Mouse (Mus musculus): ENCODE data around the gene Tdrd12. TPM values are rescaled to one million over a fixed set of nuclear protein-coding genes. Genes with fewer than 3 reads are reported as not detected.

The Tdrd12 gene
- polyA plus RNA-seq, 1 experiment from 2014 or later: not detected

- no peak for DNase-seq (ENCODE audit: low spot score)
- H3K36me3 ChIP-seq: no peaks in the 10 kb centered on the region
- H3K27ac ChIP-seq: no peak overlapping the region
- H3K4me3 ChIP-seq: no peak overlapping the region
- H3K4me1 ChIP-seq (replicated peaks): no peaks in the 10 kb centered on the region
- WGBS: 84% methylated on average over 4 of the region's 4 CpGs
- H3K27me3 ChIP-seq (ENCODE audit: insufficient read depth, poor library complexity, severe bottlenecking): no peaks in the 10 kb centered on the region
- H3K9me3 ChIP-seq: no peaks in the 10 kb centered on the region
Measured at GRCm38 (mm10) chr7:35460971-35461370, 76.6 kb downstream of the Tdrd12 start.

- no peak overlapping the region for H3K27ac ChIP-seq
- WGBS: 80% methylated on average over 4 of the region's 4 CpGs
- DNase-seq (ENCODE audit: low spot score): no peak
Measured at GRCm38 (mm10) chr7:35456091-35456814, 81.3 kb downstream of the Tdrd12 start.

DNA sequence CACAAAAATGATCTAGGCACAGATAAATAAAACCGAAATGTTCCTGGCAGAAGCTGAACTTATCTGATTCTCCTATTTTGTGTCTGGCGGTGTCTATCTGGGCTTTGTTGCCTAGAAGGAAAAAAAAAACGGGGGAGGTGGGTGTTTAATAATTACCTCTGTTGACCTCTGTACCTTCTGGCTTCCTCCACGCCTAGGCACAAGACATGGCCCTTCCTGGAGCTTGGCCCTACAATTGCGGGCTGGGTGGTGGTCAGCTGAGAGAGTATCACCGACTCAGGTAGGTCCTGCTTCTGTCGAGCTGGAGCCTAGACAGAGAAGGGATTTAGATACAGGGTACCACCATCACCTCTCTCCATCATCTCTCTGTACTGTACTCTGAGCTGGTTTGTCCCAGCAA, 88.7 kb downstream of the Tdrd12 start:
- Histone ChIP-seq H3K27ac (no peak overlapping the region), H3K9me3 (no peaks in the 10 kb centered on the region), H3K4me3 (no peak overlapping the region), H3K36me3 (no peaks in the 10 kb centered on the region), H3K27me3 (ENCODE audit: insufficient read depth, poor library complexity, severe bottlenecking) (no peaks in the 10 kb centered on the region), H3K4me1 (replicated peaks) (peaks cover 15% of the 10 kb centered on the region)
- 75% methylated on average over 7 of the region's 7 CpGs for WGBS
- no peak for DNase-seq (ENCODE audit: low spot score)

More at GRCm38 (mm10) chr7:35456091-35456814, 81.3 kb downstream of the Tdrd12 start:
- no peaks in the 10 kb centered on the region for H3K27me3 ChIP-seq (ENCODE audit: insufficient read depth, poor library complexity, severe bottlenecking)
- no peaks in the 10 kb centered on the region for H3K4me1 ChIP-seq (replicated peaks)
- no peaks in the 10 kb centered on the region for H3K9me3 ChIP-seq
- H3K36me3 ChIP-seq: no peaks in the 10 kb centered on the region
- no peak overlapping the region for H3K4me3 ChIP-seq

DNA sequence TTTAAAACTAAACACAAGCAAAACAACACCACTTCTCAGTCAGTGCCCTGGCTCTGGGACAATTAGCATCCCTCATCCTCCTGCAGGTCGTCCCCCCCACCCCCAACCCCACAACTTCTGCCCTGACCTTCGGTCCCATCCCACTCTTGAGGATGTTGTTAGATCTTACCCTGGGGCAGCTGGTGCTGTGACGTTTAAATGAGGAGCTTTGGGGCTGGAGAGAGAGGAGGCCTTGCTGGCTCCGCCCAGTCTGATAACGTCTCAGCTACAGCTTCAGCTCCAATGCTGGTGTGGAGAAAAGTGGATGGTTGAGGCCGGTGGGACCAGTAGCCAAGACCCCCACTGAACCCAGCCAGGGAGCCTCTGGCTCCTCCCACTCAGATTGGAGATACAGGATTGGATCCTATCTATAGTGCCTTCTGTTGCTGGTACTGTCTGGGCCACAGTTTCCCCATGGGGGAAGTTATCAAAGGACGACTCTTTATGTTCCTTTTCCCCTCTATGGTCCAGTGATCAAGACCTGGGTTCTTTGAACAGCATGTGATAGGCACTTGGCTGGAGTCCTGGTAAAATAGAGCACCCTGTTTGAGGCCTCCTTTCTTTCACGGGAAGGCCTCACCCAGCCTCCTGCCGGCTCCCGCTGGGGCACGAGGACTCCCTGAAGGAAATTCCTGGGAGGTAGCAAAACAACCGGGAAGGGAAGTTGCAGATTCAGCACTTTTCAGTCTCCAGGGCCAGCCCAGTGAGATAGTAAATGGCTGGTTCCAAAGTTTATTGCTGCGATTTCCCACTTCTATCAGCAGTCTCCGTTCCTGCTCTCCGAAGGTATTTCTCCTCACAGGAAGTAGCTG, 89.3 kb downstream of the Tdrd12 start, which contains the start of gene Slc7a9:
Gene Slc7a9 (plus strand): TSS at position 801 of the 851 bp plus-strand sequence.
- Histone ChIP-seq H3K27me3 (ENCODE audit: insufficient read depth, poor library complexity, severe bottlenecking) (no peaks in the 10 kb centered on the region), H3K27ac (peak within 1 kb of the TSS; percentile 53; the same call in 1 of the 2 replicates), H3K4me1 (replicated peaks) (peaks cover 15% of the 10 kb centered on the region), H3K36me3 (no peaks in the 10 kb centered on the region), H3K4me3 (no peak within 1 kb of the TSS), H3K9me3 (no peaks in the 10 kb centered on the region)
- WGBS: 26% methylated on average over 15 of the region's 15 CpGs
- DNase-seq (ENCODE audit: low spot score): peak; percentile 13

GRCm38 (mm10) chr7:35447501-35447900, 90.0 kb downstream of the Tdrd12 start:
- DNase-seq (ENCODE audit: low spot score): no peak
- no peak overlapping the region for H3K4me3 ChIP-seq
- no peaks in the 10 kb centered on the region for H3K36me3 ChIP-seq
- 31% methylated on average over 4 of the region's 4 CpGs for WGBS
- H3K27ac ChIP-seq: 0 out of 2 replicates have a peak overlapping the region, but pooled peaks have one; percentile 53
- H3K27me3 ChIP-seq (ENCODE audit: insufficient read depth, poor library complexity, severe bottlenecking): no peaks in the 10 kb centered on the region
- peaks cover 15% of the 10 kb centered on the region for H3K4me1 ChIP-seq (replicated peaks)
- no peaks in the 10 kb centered on the region for H3K9me3 ChIP-seq

DNA sequence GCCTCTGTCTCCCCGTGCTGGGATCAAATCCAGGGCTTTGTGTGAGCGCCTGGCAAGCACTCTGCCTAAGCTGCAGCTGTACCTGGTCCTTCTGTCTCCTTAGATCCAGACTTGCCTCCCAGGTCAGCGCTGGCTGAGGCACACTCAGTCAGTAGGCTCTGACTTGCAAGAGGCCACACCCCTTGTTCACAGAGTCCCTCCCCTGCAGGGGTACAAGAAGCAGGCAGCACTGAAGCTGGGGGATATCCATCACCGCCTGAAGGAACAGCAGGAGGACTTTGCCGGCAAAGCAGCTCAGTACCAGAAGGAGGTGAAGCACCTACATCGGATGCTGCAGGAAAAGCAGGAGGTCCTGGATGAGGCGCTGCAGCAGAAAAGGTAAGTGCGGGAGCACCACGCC, 102.3 kb downstream of the Tdrd12 start:
- no peak for DNase-seq (ENCODE audit: low spot score)
- Histone ChIP-seq H3K4me1 (replicated peaks) (no peaks in the 10 kb centered on the region), H3K27ac (no peak overlapping the region), H3K4me3 (no peak overlapping the region), H3K27me3 (ENCODE audit: insufficient read depth, poor library complexity, severe bottlenecking) (no peaks in the 10 kb centered on the region), H3K36me3 (peaks cover 99% of the 10 kb centered on the region), H3K9me3 (no peaks in the 10 kb centered on the region)
- 80% methylated on average over 9 of the region's 9 CpGs for WGBS

DNA sequence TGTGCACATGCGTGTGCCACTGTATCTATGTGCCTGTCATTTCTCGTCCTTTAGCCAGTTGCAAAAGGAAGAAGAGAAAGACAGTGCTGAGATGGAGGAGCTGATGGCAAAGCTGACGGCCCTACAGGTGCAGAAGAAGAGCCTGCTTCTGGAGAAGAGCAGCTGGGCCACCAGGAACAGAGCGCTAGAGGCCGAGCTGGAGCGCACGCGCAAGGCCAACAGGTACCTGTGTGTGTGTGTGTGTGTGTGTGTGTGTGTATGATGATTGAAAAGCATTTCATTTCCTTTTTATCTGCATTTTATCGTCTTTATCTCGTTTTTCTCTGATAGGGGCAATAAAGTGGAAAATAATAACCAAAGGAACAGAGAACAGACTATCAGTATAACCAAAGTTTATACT, 109.4 kb downstream of the Tdrd12 start:
- Histone ChIP-seq H3K36me3 (peaks cover 89% of the 10 kb centered on the region), H3K4me3 (no peak overlapping the region), H3K27ac (no peak overlapping the region), H3K27me3 (ENCODE audit: insufficient read depth, poor library complexity, severe bottlenecking) (no peaks in the 10 kb centered on the region), H3K9me3 (no peaks in the 10 kb centered on the region), H3K4me1 (replicated peaks) (no peaks in the 10 kb centered on the region)
- DNase-seq (ENCODE audit: low spot score): no peak
- 94% methylated on average over 10 of the region's 10 CpGs for WGBS

GRCm38 (mm10) chr7:35423071-35423470, 114.5 kb downstream of the Tdrd12 start:
- Histone ChIP-seq H3K9me3 (no peaks in the 10 kb centered on the region), H3K4me1 (replicated peaks) (no peaks in the 10 kb centered on the region), H3K27me3 (ENCODE audit: insufficient read depth, poor library complexity, severe bottlenecking) (no peaks in the 10 kb centered on the region), H3K4me3 (no peak overlapping the region), H3K27ac (no peak overlapping the region), H3K36me3 (peaks cover 91% of the 10 kb centered on the region)
- 93% methylated on average over 10 of the region's 10 CpGs for WGBS
- no peak for DNase-seq (ENCODE audit: low spot score)

Other genes with a start within 250 kb of the Tdrd12 start
- gene Gpatch1, start 219.3 kb downstream of the Tdrd12 start, polyA plus RNA-seq (2016; fragmentation: Nextera tagmentation; extraction: Ambion mirVana): 15.3 and 16.5 TPM in 2 replicates
- 4.0 and 5.7 TPM in 2 replicates for gene Rhpn2, start 203.6 kb downstream of the Tdrd12 start, polyA plus RNA-seq (2016; fragmentation: Nextera tagmentation; extraction: Ambion mirVana)
- gene Faap24, start 140.9 kb downstream of the Tdrd12 start, polyA plus RNA-seq (2016; fragmentation: Nextera tagmentation; extraction: Ambion mirVana): 25.3 and 28.7 TPM in 2 replicates
- 58.6 and 59.7 TPM in 2 replicates for gene Cep89, start 140.7 kb downstream of the Tdrd12 start, polyA plus RNA-seq (2016; fragmentation: Nextera tagmentation; extraction: Ambion mirVana)
- gene Slc7a9, start 88.9 kb downstream of the Tdrd12 start, polyA plus RNA-seq (2016; fragmentation: Nextera tagmentation; extraction: Ambion mirVana): 0.17 and 0.21 TPM in 2 replicates
- 41.8 and 48.7 TPM in 2 replicates for gene Nudt19, start 18.6 kb upstream of the Tdrd12 start, polyA plus RNA-seq (2016; fragmentation: Nextera tagmentation; extraction: Ambion mirVana)
- 0.18 and 0.26 TPM in 2 replicates for gene Rgs9bp, start 47.8 kb upstream of the Tdrd12 start, polyA plus RNA-seq (2016; fragmentation: Nextera tagmentation; extraction: Ambion mirVana)
- gene Ankrd27, start 48.5 kb upstream of the Tdrd12 start, polyA plus RNA-seq (2016; fragmentation: Nextera tagmentation; extraction: Ambion mirVana): 31.4 and 36.8 TPM in 2 replicates
- gene Pdcd5, start 109.8 kb upstream of the Tdrd12 start, polyA plus RNA-seq (2016; fragmentation: Nextera tagmentation; extraction: Ambion mirVana): 300 and 302 TPM in 2 replicates
- 25.9 and 27.9 TPM in 2 replicates for gene Dpy19l3, start 216.7 kb upstream of the Tdrd12 start, polyA plus RNA-seq (2016; fragmentation: Nextera tagmentation; extraction: Ambion mirVana)